Mouse (Mus musculus) mouse embryonic stem cell (cell line): ENCODE measurements around the gene Plb1.

ENCODE experiments used
- in situ Hi-C, 2 experiments: fragments of 300-500 bp; cut with MboI; formaldehyde crosslinking; loops; 1 replicate in 1 of 2; 3 replicates in 1 of 2; pipeline ENCODE4 v1.14.3; 2019 to 2020; ENCODE audit warnings: low sequenced_read_pairs in 2 of 2, low pct_unique_long_range_greater_than_20kb in 1 of 2, mixed read lengths in 1 of 2; ENCODE audit not compliant: unreplicated experiment in 1 of 2

Gene Plb1

GRCm38 (mm10) chr5:32352845-32353244, 120.3 kb downstream of the Plb1 start:
- in situ Hi-C loops = no loop called here

DNA sequence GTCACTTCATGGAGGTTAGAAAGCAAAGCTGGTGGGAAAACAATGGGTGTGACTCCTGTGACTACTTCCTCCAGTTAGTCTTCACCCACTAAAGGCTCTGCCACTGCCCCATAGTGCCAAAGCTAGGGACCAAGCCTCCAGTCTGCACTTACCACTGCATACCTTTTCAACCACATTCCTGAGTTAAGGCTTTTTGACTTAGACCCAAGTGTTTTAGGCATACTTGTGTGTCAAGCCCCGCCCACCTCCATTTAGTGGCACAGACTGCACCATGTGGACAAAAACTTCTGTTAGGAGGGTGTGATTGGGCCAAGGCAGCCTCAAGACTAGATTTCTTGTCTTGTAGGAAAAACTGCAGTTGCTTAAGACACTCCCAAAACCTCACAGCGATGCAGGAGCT, 120.8 kb downstream of the Plb1 start:
- in situ Hi-C loops = no loop called here

- in situ Hi-C loops = no loop called here
Observed at GRCm38 (mm10) chr5:32360511-32360910, 128.0 kb downstream of the Plb1 start.

- in situ Hi-C loops = no loop called here
Observed at GRCm38 (mm10) chr5:32361441-32362235, 129.1 kb downstream of the Plb1 start.

DNA sequence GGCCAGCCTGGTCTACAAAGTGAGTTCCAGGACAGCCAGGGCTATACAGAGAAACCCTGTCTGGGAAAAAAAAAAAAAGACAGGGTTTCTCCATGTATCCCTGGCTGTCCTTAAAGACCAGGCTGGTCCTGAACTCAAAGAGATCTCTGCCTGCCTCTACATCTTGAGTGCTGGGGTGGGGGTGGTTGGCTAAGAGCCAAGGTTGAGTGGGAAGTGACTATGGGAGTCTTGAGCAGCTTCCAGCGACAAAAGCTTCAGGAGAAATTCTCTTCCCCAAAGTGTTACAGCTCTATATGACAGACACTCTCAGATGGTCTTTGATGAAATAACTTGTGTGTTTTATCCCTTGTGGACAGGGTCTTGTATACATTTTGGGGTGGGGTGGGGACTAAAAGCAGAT, 136.9 kb downstream of the Plb1 start:
- in situ Hi-C loops = no loop called here

DNA sequence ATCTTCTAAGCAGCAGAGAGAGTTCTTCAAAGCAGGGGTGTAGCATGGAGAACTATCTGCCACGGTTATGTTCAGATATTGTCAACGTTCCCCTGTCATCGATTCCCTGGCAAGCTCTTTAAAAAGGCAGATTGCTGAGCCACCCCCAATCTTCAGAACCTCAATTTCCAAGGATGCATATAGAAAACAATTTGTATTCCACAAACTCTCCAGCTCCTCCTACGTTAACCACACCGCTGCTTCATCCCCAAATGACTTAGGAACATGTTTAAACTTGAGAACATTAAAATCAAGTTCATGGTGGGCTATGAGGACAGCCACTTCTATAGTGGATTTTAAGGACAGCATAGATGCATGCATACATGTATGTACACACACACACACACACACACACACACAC, 138.7 kb downstream of the Plb1 start:
- in situ Hi-C loops = no loop called here

GRCm38 (mm10) chr5:32378546-32378945, 146.0 kb downstream of the Plb1 start:
- in situ Hi-C loops = no loop called here

DNA sequence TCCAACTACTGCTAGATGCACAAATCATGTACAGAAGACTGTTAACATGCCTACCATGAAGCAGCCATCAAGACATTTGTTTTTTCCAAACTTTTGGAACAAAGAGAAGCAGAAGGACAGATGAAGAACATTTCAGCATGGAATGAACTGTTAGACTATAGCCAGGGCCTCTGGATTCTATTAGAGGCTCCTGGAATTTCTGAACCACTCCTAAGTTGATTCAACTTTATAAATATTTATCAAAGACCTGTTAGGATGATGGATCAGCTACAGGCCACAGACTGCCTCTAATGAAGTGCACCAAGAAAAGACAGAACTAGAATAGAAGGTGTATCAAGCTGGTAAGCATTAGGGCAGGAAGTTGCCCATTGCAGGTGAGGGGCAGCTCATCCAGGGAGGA, 156.1 kb downstream of the Plb1 start:
- in situ Hi-C loops = no loop called here

GRCm38 (mm10) chr5:32390295-32390694, 157.8 kb downstream of the Plb1 start:
- in situ Hi-C loops = no loop called here

DNA sequence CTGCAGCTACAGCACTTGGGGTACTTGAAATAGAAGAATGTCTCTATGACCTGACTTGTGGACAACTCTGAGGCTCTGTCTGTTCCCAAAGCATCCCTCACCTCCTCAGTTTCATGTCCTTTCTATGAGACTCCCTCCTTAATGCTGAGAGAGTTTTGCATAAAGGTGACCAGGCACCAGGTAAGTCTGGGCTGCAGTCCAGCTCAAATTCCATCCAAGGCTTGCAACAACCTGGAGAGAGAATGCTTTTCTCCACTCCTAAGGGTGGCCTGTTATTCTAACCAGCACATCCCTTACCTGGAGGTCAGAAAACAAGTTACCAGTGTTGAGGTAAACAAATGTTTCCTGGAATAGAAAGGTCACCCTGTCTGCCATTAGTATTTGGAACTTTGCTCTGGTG, 159.8 kb downstream of the Plb1 start:
- in situ Hi-C loops = no loop called here

- in situ Hi-C loops = no loop called here
Observed at GRCm38 (mm10) chr5:32394586-32394985, 162.1 kb downstream of the Plb1 start.

- in situ Hi-C loops = no loop called here
Observed at GRCm38 (mm10) chr5:32395101-32395892, 162.8 kb downstream of the Plb1 start.

- in situ Hi-C loops = no loop called here
Observed at GRCm38 (mm10) chr5:32397719-32398118, 165.2 kb downstream of the Plb1 start.

GRCm38 (mm10) chr5:32400926-32401325, 168.4 kb downstream of the Plb1 start:
- in situ Hi-C loops = no loop called here

DNA sequence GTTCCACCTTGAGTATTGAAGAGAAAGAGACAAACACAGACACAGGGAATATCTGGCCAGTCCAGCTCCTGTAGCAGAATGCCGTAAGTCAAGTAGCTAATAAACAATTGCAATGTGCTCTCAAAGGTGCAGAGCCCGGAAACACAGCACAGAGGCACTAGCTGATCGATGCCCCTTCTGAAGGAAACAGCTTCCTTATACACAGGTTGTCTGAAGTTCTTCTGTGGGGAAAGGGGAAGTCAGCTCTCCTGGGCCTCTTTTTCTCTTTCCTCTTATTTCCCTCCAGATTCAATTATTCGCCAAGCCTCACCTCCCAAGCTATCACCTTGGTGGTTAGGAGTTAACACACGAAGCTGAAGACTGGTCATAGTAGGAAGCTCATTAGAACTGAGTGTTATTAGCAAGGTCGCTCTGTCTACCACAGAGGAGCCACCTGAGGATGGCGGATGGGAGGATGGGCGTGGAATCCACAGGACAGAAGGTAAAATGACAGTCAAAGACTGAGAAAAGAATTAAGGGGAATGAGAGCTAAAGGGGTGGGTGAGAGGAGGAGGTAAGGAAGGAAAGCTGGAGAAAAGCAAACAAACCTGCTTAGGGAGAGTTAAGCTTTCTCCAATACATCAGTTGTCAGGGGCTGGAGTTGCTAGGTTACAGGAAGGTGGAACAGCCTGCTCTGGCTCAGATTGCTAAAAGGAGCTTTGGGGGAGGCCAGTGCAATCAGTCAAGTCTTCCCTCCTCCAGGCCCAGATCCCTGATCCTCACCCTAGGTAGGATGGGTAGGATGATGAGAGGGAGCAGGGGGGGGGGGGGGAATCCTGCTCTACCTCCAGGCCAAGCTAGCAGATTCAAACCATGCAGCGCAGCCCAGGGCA, 170.8 kb downstream of the Plb1 start:
- in situ Hi-C loops = no loop called here

- in situ Hi-C loops = no loop called here
Observed at GRCm38 (mm10) chr5:32405199-32405855, 172.8 kb downstream of the Plb1 start.

GRCm38 (mm10) chr5:32408771-32409170, 176.3 kb downstream of the Plb1 start:
- in situ Hi-C loops = no loop called here

DNA sequence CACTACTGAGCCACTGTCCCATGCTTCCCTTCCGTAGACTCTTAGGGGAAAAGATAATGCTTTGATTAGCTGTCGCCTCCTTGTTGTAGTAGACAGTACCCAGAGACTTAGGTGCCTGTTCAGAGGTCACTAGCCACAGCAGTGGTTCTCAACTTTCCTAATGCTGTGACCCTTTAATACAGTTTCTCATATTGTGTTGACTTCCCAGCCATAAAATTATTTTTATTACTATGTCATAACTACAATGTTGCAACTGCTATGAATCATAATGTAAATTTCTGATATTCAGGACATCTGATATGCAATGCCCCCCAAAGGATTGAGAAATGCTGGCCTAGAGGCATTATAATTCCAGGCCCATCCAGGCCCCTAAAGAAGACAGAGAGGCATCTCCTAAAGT, 177.2 kb downstream of the Plb1 start:
- in situ Hi-C loops = no loop called here
